Mouse (Mus musculus) kidney, adult 18-20 months (tissue): Measurements from ENCODE around the gene Eef2.
A peak's percentile ranks its signal among the peaks of the same experiment; 100 is the strongest.
"Not testable (repeated sequence)": the region's sequence is repeated elsewhere in the genome, so short reads cannot be mapped to it uniquely, and the experiment has no call there.

ENCODE experiments used
- DNase-seq: peaks from one replicate; pipeline ENCODE4 v3.0.0; 2021

Eef2 gene

GRCm38 (mm10) chr10:81202978-81203720 is 26.7 kb downstream of the Eef2 start:
- DNase-seq = no peak

- no peak for DNase-seq
Observed at GRCm38 (mm10) chr10:81204137-81204536, 27.7 kb downstream of the Eef2 start.

GRCm38 (mm10) chr10:81210154-81210553 is 33.7 kb downstream of the Eef2 start:
- no peak for DNase-seq

GRCm38 (mm10) chr10:81216260-81216659 is 39.8 kb downstream of the Eef2 start:
- DNase-seq = no peak

- no peak for DNase-seq
Observed at GRCm38 (mm10) chr10:81216810-81217209, 40.4 kb downstream of the Eef2 start.

- not testable (repeated sequence) for DNase-seq
Observed at GRCm38 (mm10) chr10:81217267-81217666, 40.8 kb downstream of the Eef2 start.

- peak; percentile 77 for DNase-seq
Observed at GRCm38 (mm10) chr10:81217964-81218363, 41.5 kb downstream of the Eef2 start.

- DNase-seq = no peak
Observed at GRCm38 (mm10) chr10:81221402-81222015, 45.1 kb downstream of the Eef2 start.

- not testable (repeated sequence) for DNase-seq
Observed at GRCm38 (mm10) chr10:81223731-81224130, 47.3 kb downstream of the Eef2 start.

- no peak for DNase-seq
Observed at GRCm38 (mm10) chr10:81229735-81230437, 53.5 kb downstream of the Eef2 start.

GRCm38 (mm10) chr10:81230438-81231332 is 54.3 kb downstream of the Eef2 start, which contains the start of gene Atcay:
Atcay (minus strand) TSS chr10:81230833.
- peak; percentile 24 for DNase-seq

GRCm38 (mm10) chr10:81231436-81231835 is 55.0 kb downstream of the Eef2 start:
- DNase-seq = no peak
